Mouse (Mus musculus) CH12.LX (cell line): ENCODE results near the gene Smad9. TPM values are rescaled to one million over a fixed set of nuclear protein-coding genes. Genes with fewer than 3 reads are reported as not detected.
"Not testable (repeated sequence)": the region's sequence is repeated elsewhere in the genome, so short reads cannot be mapped to it uniquely, and the experiment has no call there.

ENCODE experiments used
- DNase-seq: peaks from one replicate; pipeline ENCODE4 v3.0.0-alpha.2; 2013; ENCODE audit errors: extremely low read depth
- H3K27ac ChIP-seq: 2 replicates; pipeline ENCODE4 v1.5.1; 2012; ENCODE audit warnings: low read depth, mild to moderate bottlenecking, control low read depth, moderate library complexity; ENCODE audit not compliant: insufficient read depth
- H3K27me3 ChIP-seq: replicated peaks from 2 replicates; pipeline ENCODE3; 2012; ENCODE audit warnings: inconsistent platforms
- H3K36me3 ChIP-seq, 2 experiments: replicated peaks in 1 of 2; 2 replicates each; pipeline versions ENCODE3 to v1.6.1; 2012; ENCODE audit warnings: inconsistent platforms in 1 of 2, low read length in 1 of 2, mild to moderate bottlenecking in 1 of 2, mixed read lengths in 1 of 2, moderate library complexity in 1 of 2; ENCODE audit not compliant: control insufficient read depth in 1 of 2, insufficient read depth in 1 of 2
- H3K4me1 ChIP-seq, 2 experiments: 2 replicates each; pipeline ENCODE4 v1.6.1; 2012; ENCODE audit warnings: inconsistent platforms in 1 of 2, moderate library complexity in 1 of 2; ENCODE audit not compliant: insufficient read depth in 2 of 2, control insufficient read depth in 1 of 2
- H3K4me2 ChIP-seq: 2 replicates; pipeline ENCODE4 v1.6.1; 2012; ENCODE audit warnings: low read depth, mild to moderate bottlenecking, control low read depth; ENCODE audit not compliant: poor library complexity, insufficient read depth, severe bottlenecking
- H3K4me3 ChIP-seq, 3 experiments: fragments of 150-350 bp in 1 of 3; sonication (generic) in 1 of 3; replicated peaks in 1 of 3; 2 replicates each; pipeline versions ENCODE3 to v1.5.1; 2011 to 2012; ENCODE audit warnings: low read depth in 2 of 3, low read length in 2 of 3, mild to moderate bottlenecking in 2 of 3, moderate library complexity in 2 of 3, control low read depth in 1 of 3, improper control_type of control experiment in 1 of 3, inconsistent platforms in 1 of 3, mixed read lengths in 1 of 3; ENCODE audit not compliant: poor library complexity in 1 of 3
- H3K79me2 ChIP-seq: replicated peaks from 2 replicates; pipeline ENCODE4 v1.6.1; 2012; ENCODE audit warnings: mild to moderate bottlenecking, moderate library complexity; ENCODE audit not compliant: control insufficient read depth, poor library complexity, insufficient read depth, severe bottlenecking; ENCODE audit errors: extremely low read depth
- H3K9ac ChIP-seq: 2 replicates; pipeline ENCODE4 v1.6.1; 2012; ENCODE audit warnings: low read depth, mild to moderate bottlenecking, control low read depth, moderate library complexity; ENCODE audit not compliant: insufficient read depth
- H3K9me3 ChIP-seq: replicated peaks from 2 replicates; pipeline ENCODE3; 2012; ENCODE audit warnings: low read length, inconsistent platforms, mixed read lengths
- BHLHE40 ChIP-seq: IDR thresholded peaks from 2 replicates; pipeline ENCODE4 v1.6.1; 2011; ENCODE audit warnings: mild to moderate bottlenecking, low read depth, low read length, improper control_type of control experiment
- CHD1 ChIP-seq: IDR thresholded peaks from 2 replicates; pipeline ENCODE4 v1.6.1; 2012; ENCODE audit warnings: low read depth, low read length, improper control_type of control experiment, inconsistent platforms
- CTCF ChIP-seq, 2 experiments: IDR thresholded peaks in 1 of 2; conservative IDR thresholded peaks in 1 of 2; 2 replicates each; pipeline ENCODE4 v1.5.1; 2011 to 2012; ENCODE audit warnings: low read depth in 2 of 2, low read length in 2 of 2, improper control_type of control experiment in 1 of 2, inconsistent platforms in 1 of 2, mild to moderate bottlenecking in 1 of 2, moderate library complexity in 1 of 2
- E2F4 ChIP-seq: IDR thresholded peaks from 2 replicates; pipeline ENCODE4 v1.6.1; 2011; ENCODE audit warnings: low read depth, low read length, improper control_type of control experiment; ENCODE audit not compliant: insufficient replicate concordance
- ELF1 ChIP-seq: IDR thresholded peaks from 2 replicates; pipeline ENCODE4 v1.6.1; 2014; ENCODE audit warnings: low read depth, mild to moderate bottlenecking, inconsistent platforms, low read length, improper control_type of control experiment
- EP300 ChIP-seq: IDR thresholded peaks from 2 replicates; pipeline ENCODE4 v1.6.1; 2011; ENCODE audit warnings: low read length, improper control_type of control experiment
- ETS1 ChIP-seq: conservative IDR thresholded peaks from 2 replicates; pipeline ENCODE4 v1.6.1; 2012; ENCODE audit warnings: low read depth, mild to moderate bottlenecking, inconsistent platforms, low read length, improper control_type of control experiment, moderate library complexity
- GABPA ChIP-seq: IDR thresholded peaks from 2 replicates; pipeline ENCODE4 v1.6.1; 2012; ENCODE audit warnings: low read depth, low read length, improper control_type of control experiment, inconsistent platforms; ENCODE audit not compliant: insufficient replicate concordance
- HCFC1 ChIP-seq: IDR thresholded peaks from 2 replicates; pipeline ENCODE4 v1.6.1; 2012; ENCODE audit warnings: low read depth, mild to moderate bottlenecking, inconsistent platforms, low read length, improper control_type of control experiment
- JUN ChIP-seq: IDR thresholded peaks from 2 replicates; pipeline ENCODE4 v1.6.1; 2011; ENCODE audit warnings: low read depth, mild to moderate bottlenecking, low read length, improper control_type of control experiment, moderate library complexity; ENCODE audit not compliant: insufficient read depth
- MXI1 ChIP-seq: IDR thresholded peaks from 2 replicates; pipeline ENCODE4 v1.6.1; 2011; ENCODE audit warnings: mild to moderate bottlenecking, low read depth, low read length, improper control_type of control experiment
- PAX5 ChIP-seq: IDR thresholded peaks from 2 replicates; pipeline ENCODE4 v1.6.1; 2012; ENCODE audit warnings: low read length, inconsistent platforms, mixed read lengths
- POLR2AphosphoS2 ChIP-seq: IDR thresholded peaks from 2 replicates; pipeline ENCODE4 v1.6.1; 2011; ENCODE audit warnings: low read depth, low read length, improper control_type of control experiment
- SIN3A ChIP-seq: IDR thresholded peaks from 2 replicates; pipeline ENCODE4 v1.6.1; 2012; ENCODE audit warnings: low read length, improper control_type of control experiment, inconsistent platforms
- ZC3H11A ChIP-seq: IDR thresholded peaks from 2 replicates; pipeline ENCODE4 v1.6.1; 2012; ENCODE audit warnings: low read depth, mild to moderate bottlenecking, inconsistent platforms, low read length, improper control_type of control experiment
- ZKSCAN1 ChIP-seq: IDR thresholded peaks from 2 replicates; pipeline ENCODE4 v1.6.1; 2012; ENCODE audit warnings: low read depth, inconsistent platforms, low read length, improper control_type of control experiment, borderline replicate concordance
- dilution Hi-C: fragments of 300-500 bp; cut with MboI; formaldehyde crosslinking; loops from 2 replicates; pipeline ENCODE4 v1.14.3; 2020; ENCODE audit warnings: low sequenced_read_pairs; ENCODE audit not compliant: extremely low pct_unique_long_range_greater_than_20kb, extremely low pct_ligation_motif_present
- in situ Hi-C: fragments of 300-500 bp; cut with MboI; formaldehyde crosslinking; loops from 3 replicates; pipeline ENCODE4 v1.14.3; 2019; ENCODE audit warnings: low sequenced_read_pairs, low pct_ligation_motif_present, low pct_unique_long_range_greater_than_20kb, mixed read lengths
- polyA plus RNA-seq: library from polyadenylated mRNA; unstranded; fragments of >175 nt; gene quantifications from 2 replicates; pipeline ENCODE4 v1.2.1, GENCODE M21; 2012; ENCODE audit warnings: low read depth; ENCODE audit not compliant: insufficient read length
- total RNA-seq, 2 experiments: library from RNA; depleted of rRNA; stranded (reverse); fragments of 300-350 nt in 1 of 2; fragments of >200 nt in 1 of 2; gene quantifications; 2 replicates each; pipeline ENCODE4 v1.2.3; 2012 to 2014

The Smad9 gene
- total and polyA plus RNA-seq, 3 experiments = 0.13 to 0.23 (median 0.20) TPM

GRCm38 (mm10) chr3:54764418-54764817 is 9.0 kb downstream of the Smad9 start:
- in situ Hi-C loops = no loop called here
- no peak overlapping the region for H3K4me2 ChIP-seq

GRCm38 (mm10) chr3:54765521-54765920 is 10.1 kb downstream of the Smad9 start:
- H3K27me3 ChIP-seq, in situ Hi-C loops, H3K4me2 ChIP-seq, H3K27ac ChIP-seq, H3K9ac ChIP-seq, dilution Hi-C loops, H3K36me3 ChIP-seq, DNase-seq, H3K4me3 ChIP-seq, H3K79me2 ChIP-seq, H3K9me3 ChIP-seq, H3K4me1 ChIP-seq: not testable (repeated sequence)
- TF ChIP-seq CTCF (conservative IDR thresholded peaks at IDR 0.05 in 1 of 2, IDR thresholded peaks at IDR 0.05 in 1 of 2; ENCODE audit: low read depth in 2 of 2, low read length in 2 of 2) = 0 out of 4 replicates have a peak, but pooled peaks of 1 of the 2 experiments have one; percentile 17

More at GRCm38 (mm10) chr3:54764418-54764817, 9.0 kb downstream of the Smad9 start:
- no peak overlapping the region for H3K4me3 ChIP-seq
- H3K9ac ChIP-seq = no peak overlapping the region
- H3K27ac ChIP-seq = no peak overlapping the region
- TF ChIP-seq MXI1 (no peak), EP300 (no peak), BHLHE40 (no peak), PAX5 (no peak), POLR2AphosphoS2 (no peak), GABPA (no peak), ETS1 (no peak), ZKSCAN1 (no peak), ZC3H11A (no peak), ELF1 (no peak)
- H3K4me1 ChIP-seq = no peaks in the 10 kb centered on the region
- dilution Hi-C loops = no loop called here
- no peaks in the 10 kb centered on the region for H3K36me3 ChIP-seq
- no peaks in the 10 kb centered on the region for H3K79me2 ChIP-seq
- H3K27me3 ChIP-seq = no peaks in the 10 kb centered on the region
- DNase-seq = no peak
- no peaks in the 10 kb centered on the region for H3K9me3 ChIP-seq

- H3K4me3 ChIP-seq = no peak overlapping the region
- in situ Hi-C loops = no loop called here
- H3K79me2 ChIP-seq = no peaks in the 10 kb centered on the region
- dilution Hi-C loops = no loop called here
- H3K36me3 ChIP-seq = no peaks in the 10 kb centered on the region
- H3K9me3 ChIP-seq = no peaks in the 10 kb centered on the region
- H3K27ac ChIP-seq = no peak overlapping the region
- no peak overlapping the region for H3K9ac ChIP-seq
- H3K4me2 ChIP-seq = no peak overlapping the region
- no peaks in the 10 kb centered on the region for H3K4me1 ChIP-seq
- no peak for TF ChIP-seq SIN3A
- TF ChIP-seq PAX5 = no peak
- TF ChIP-seq CHD1 = no peak
- TF ChIP-seq EP300 = no peak
- no peak for TF ChIP-seq MXI1
- no peak for TF ChIP-seq HCFC1
- no peak for TF ChIP-seq GABPA
- TF ChIP-seq E2F4 = no peak
- TF ChIP-seq JUN = no peak
- no peak for TF ChIP-seq ETS1
- H3K27me3 ChIP-seq = no peaks in the 10 kb centered on the region
- no peak for DNase-seq
Measured at GRCm38 (mm10) chr3:54766034-54766433, 10.7 kb downstream of the Smad9 start.
